Mouse (Mus musculus) olfactory bulb, adult 2 months (tissue): Measurements from ENCODE around the gene Arl6ip6.

Experiments used
- CTCF ChIP-seq: fragments of 200-500 bp; IDR thresholded peaks from 2 replicates; pipeline ENCODE4 v1.5.1; 2012; ENCODE audit warnings: low read depth, mild to moderate bottlenecking, low read length, moderate library complexity; ENCODE audit not compliant: insufficient read depth
- POLR2A ChIP-seq: fragments of 200-500 bp; IDR thresholded peaks from 2 replicates; pipeline ENCODE4 v1.6.1; 2012; ENCODE audit warnings: mild to moderate bottlenecking, low read depth, low read length, moderate library complexity; ENCODE audit not compliant: insufficient read depth

GRCm38 (mm10) chr2:53146852-53147251 is 44.7 kb upstream of the Arl6ip6 start:
- no peak for TF ChIP-seq POLR2A
- no peak for TF ChIP-seq CTCF
